Mouse (Mus musculus): Measurements from ENCODE around the gene 1700012A03Rik. TPM values are rescaled to one million over a fixed set of nuclear protein-coding genes. Genes with fewer than 3 reads are reported as not detected.

1700012A03Rik gene
- polyA plus RNA-seq, 1 experiment from 2014 or later = not detected

DNA sequence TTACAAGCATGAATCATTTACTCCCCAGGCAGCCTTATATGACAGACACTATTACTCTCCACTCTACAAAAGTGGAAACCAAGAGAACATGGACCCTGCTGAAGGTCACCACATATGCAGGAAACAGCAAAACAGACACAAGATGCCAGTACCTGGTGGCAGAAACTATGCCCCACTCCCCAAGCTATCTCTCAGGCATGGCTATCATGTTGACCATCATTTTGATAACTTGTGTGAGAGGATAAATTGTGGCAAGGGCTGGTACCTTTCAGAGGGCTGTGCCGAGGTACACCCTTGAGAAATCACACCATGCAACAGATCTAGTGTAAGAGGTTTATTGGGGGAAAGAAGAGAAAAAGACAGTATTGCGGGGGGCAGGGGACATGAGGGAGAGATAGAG is 10.6 kb downstream of the 1700012A03Rik start:
- Histone ChIP-seq H3K9me3 (ENCODE audit: control insufficient read depth, low read length) (no peaks in the 10 kb centered on the region), H3K4me3 (replicated peaks; ENCODE audit: low read depth, low read length) (no peak overlapping the region), H3K4me2 (ENCODE audit: low read length) (no peak overlapping the region), H3K27ac (replicated peaks; ENCODE audit: low read depth, low read length) (no peak overlapping the region), H3K4me1 (ENCODE audit: control insufficient read depth, insufficient read depth, low read length) (no peaks in the 10 kb centered on the region), H3K9ac (replicated peaks; ENCODE audit: low read length) (no peak overlapping the region), H3K27me3 (ENCODE audit: control insufficient read depth, insufficient read depth, low read length) (no peaks in the 10 kb centered on the region), H3K36me3 (ENCODE audit: control insufficient read depth, insufficient read depth, low read length) (no peaks in the 10 kb centered on the region)
- ATAC-seq (ENCODE audit: low FRiP score, low TSS enrichment) (no peak), DNase-seq (no peak)
- whole genome bisulfite sequencing = 93% methylated on average over 2 of the region's 2 CpGs

GRCm38 (mm10) chr6:32061266-32061665 is 11.2 kb downstream of the 1700012A03Rik start:
- DNase-seq (no peak), ATAC-seq (ENCODE audit: low FRiP score, low TSS enrichment) (no peak)
- Histone ChIP-seq H3K4me2 (ENCODE audit: low read length) (no peak overlapping the region), H3K9me3 (ENCODE audit: control insufficient read depth, low read length) (no peaks in the 10 kb centered on the region), H3K27ac (replicated peaks; ENCODE audit: low read depth, low read length) (no peak overlapping the region), H3K4me1 (ENCODE audit: control insufficient read depth, insufficient read depth, low read length) (no peaks in the 10 kb centered on the region), H3K9ac (replicated peaks; ENCODE audit: low read length) (no peak overlapping the region), H3K36me3 (ENCODE audit: control insufficient read depth, insufficient read depth, low read length) (no peaks in the 10 kb centered on the region), H3K4me3 (replicated peaks; ENCODE audit: low read depth, low read length) (no peak overlapping the region), H3K27me3 (ENCODE audit: control insufficient read depth, insufficient read depth, low read length) (no peaks in the 10 kb centered on the region)
- WGBS = 87% methylated on average over 9 of the region's 9 CpGs

GRCm38 (mm10) chr6:32065789-32066510 is 15.9 kb downstream of the 1700012A03Rik start:
- Histone ChIP-seq H3K9ac (replicated peaks; ENCODE audit: low read length) (no peak overlapping the region), H3K27ac (replicated peaks; ENCODE audit: low read depth, low read length) (no peak overlapping the region), H3K27me3 (ENCODE audit: control insufficient read depth, insufficient read depth, low read length) (no peaks in the 10 kb centered on the region), H3K4me3 (replicated peaks; ENCODE audit: low read depth, low read length) (no peak overlapping the region), H3K4me1 (ENCODE audit: control insufficient read depth, insufficient read depth, low read length) (no peaks in the 10 kb centered on the region), H3K4me2 (ENCODE audit: low read length) (no peak overlapping the region), H3K9me3 (ENCODE audit: control insufficient read depth, low read length) (no peaks in the 10 kb centered on the region), H3K36me3 (ENCODE audit: control insufficient read depth, insufficient read depth, low read length) (no peaks in the 10 kb centered on the region)
- DNase-seq (no peak), ATAC-seq (ENCODE audit: low FRiP score, low TSS enrichment) (no peak)
- 89% methylated on average over 10 of the region's 10 CpGs for WGBS

- Histone ChIP-seq H3K4me3 (replicated peaks; ENCODE audit: low read depth, low read length) (no peak overlapping the region), H3K4me2 (ENCODE audit: low read length) (no peak overlapping the region), H3K9ac (replicated peaks; ENCODE audit: low read length) (no peak overlapping the region), H3K9me3 (ENCODE audit: control insufficient read depth, low read length) (no peaks in the 10 kb centered on the region), H3K4me1 (ENCODE audit: control insufficient read depth, insufficient read depth, low read length) (no peaks in the 10 kb centered on the region), H3K27ac (replicated peaks; ENCODE audit: low read depth, low read length) (no peak overlapping the region), H3K36me3 (ENCODE audit: control insufficient read depth, insufficient read depth, low read length) (no peaks in the 10 kb centered on the region), H3K27me3 (ENCODE audit: control insufficient read depth, insufficient read depth, low read length) (no peaks in the 10 kb centered on the region)
- no peak for ATAC-seq (ENCODE audit: low FRiP score, low TSS enrichment)
- 89% methylated on average over 1 of the region's 1 CpGs for WGBS
- DNase-seq = no peak
These were observed 22.1 kb downstream of the 1700012A03Rik start for GRCm38 (mm10) chr6:32072161-32072560.

DNA sequence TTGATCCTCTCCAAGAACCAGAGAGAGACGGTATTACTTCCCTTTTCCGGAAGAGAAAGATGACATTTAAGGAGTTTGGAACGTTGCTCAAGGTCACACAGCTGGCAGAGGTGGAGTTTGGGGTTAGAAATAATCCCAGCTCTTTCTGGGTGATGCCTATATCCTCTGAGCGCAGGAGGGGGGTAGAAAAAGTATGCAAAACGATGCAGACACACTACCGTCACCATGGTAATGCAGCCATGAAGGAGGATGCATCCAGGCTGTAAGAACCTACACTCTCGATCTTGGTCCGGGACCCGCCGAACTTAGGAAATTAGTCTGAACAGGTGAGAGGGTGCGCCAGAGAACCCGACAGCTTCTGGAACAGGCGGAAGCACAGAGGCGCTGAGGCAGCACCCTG is 43.3 kb downstream of the 1700012A03Rik start:
- no peak overlapping the region for H3K4me2 ChIP-seq (ENCODE audit: low read length)
- ATAC-seq (ENCODE audit: low FRiP score, low TSS enrichment) (no peak), DNase-seq (no peak)
- WGBS = 89% methylated on average over 11 of the region's 14 CpGs
- H3K9ac ChIP-seq (replicated peaks; ENCODE audit: low read length) = no peak overlapping the region
- no peaks in the 10 kb centered on the region for H3K36me3 ChIP-seq (ENCODE audit: control insufficient read depth, insufficient read depth, low read length)
- no peak overlapping the region for H3K27ac ChIP-seq (replicated peaks; ENCODE audit: low read depth, low read length)
- no peaks in the 10 kb centered on the region for H3K27me3 ChIP-seq (ENCODE audit: control insufficient read depth, insufficient read depth, low read length)
- H3K9me3 ChIP-seq (ENCODE audit: control insufficient read depth, low read length) = no peaks in the 10 kb centered on the region
- H3K4me1 ChIP-seq (ENCODE audit: control insufficient read depth, insufficient read depth, low read length) = no peaks in the 10 kb centered on the region
- no peak overlapping the region for H3K4me3 ChIP-seq (replicated peaks; ENCODE audit: low read depth, low read length)

DNA sequence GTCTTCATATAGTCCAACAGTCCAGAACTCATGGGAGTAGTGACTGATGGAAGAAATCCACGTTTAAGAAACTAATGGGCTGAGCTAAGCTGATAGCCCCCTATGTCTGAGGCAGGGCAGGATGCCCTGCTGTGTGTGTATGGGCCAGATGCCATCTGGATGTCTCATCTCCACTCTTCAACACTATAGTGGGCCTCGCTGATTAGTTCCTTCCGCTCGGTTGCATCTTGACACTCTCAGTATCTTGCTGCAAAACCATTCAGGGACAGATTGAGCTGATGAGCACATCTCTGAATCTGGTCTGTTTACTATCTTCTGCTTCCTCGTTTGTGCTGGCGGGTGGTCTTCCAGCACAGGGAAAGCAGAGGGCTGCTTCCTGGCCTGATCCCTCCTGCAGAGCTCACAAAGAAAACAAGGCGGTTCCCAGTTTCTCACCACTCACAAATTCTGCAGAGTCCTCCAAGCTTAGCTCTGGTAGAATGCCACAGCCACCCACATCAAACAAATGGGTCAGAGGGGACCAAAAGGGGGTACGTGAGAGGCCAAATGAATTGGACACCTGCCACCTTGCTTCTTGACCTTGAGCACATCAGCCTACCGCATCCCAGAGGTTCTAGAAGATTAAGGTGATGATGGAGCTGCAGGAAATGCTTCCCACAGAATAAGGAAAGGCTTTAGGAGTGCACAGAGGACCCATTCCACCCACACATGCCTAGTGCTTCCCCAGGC is 55.7 kb downstream of the 1700012A03Rik start:
- Histone ChIP-seq H3K4me3 (replicated peaks; ENCODE audit: low read depth, low read length) (no peak overlapping the region), H3K27me3 (ENCODE audit: control insufficient read depth, insufficient read depth, low read length) (no peaks in the 10 kb centered on the region), H3K9me3 (ENCODE audit: control insufficient read depth, low read length) (no peaks in the 10 kb centered on the region), H3K4me2 (ENCODE audit: low read length) (no peak overlapping the region), H3K36me3 (ENCODE audit: control insufficient read depth, insufficient read depth, low read length) (no peaks in the 10 kb centered on the region), H3K4me1 (ENCODE audit: control insufficient read depth, insufficient read depth, low read length) (no peaks in the 10 kb centered on the region), H3K27ac (replicated peaks; ENCODE audit: low read depth, low read length) (no peak overlapping the region), H3K9ac (replicated peaks; ENCODE audit: low read length) (no peak overlapping the region)
- DNase-seq (peak; percentile 2), ATAC-seq (ENCODE audit: low FRiP score, low TSS enrichment) (no peak)
- WGBS = 65% methylated on average over 9 of the region's 9 CpGs

Measured in midbrain, embryonic 14.5 days (tissue).